In genomic region chr5:107853807-107854206, GRCm38 (mm10) we compare ENCODE assay signal across 9 mouse cellular contexts. TPM values are rescaled to one million over a fixed set of nuclear protein-coding genes. Genes with fewer than 3 reads are reported as not detected.
DNase-seq lines count a peak whose midpoint lies in the region; ATAC-seq and TF ChIP-seq lines count a peak whose summit lies in the region.
"Had no signal": no experiment of that assay in that cellular context is flagged by ENCODE, and none has a peak within 500 bp of the region (broad histone marks: within the 10 kb centered on the region; RNA-seq: fewer than 3 reads in every experiment).

No protein-coding gene starts in this region.

- H3K36me3 ChIP-seq in forebrain, postnatal 0 days (ENCODE audit: insufficient read depth) = no peaks in the 10 kb centered on the region
- H3K36me3 ChIP-seq in forebrain, embryonic 10.5 days (replicated peaks) = peaks cover 8% of the 10 kb centered on the region

- no peak for TF ChIP-seq CTCF in forebrain, postnatal 0 days (IDR thresholded peaks at IDR 0.05; ENCODE audit: low read depth)

- H3K4me2 ChIP-seq in forebrain, postnatal 0 days (ENCODE audit: low read depth) = no peak overlapping the region

- no peaks in the 10 kb centered on the region for H3K4me1 ChIP-seq in forebrain, postnatal 0 days (ENCODE audit: insufficient read depth)
- H3K4me1 ChIP-seq in forebrain, embryonic 10.5 days = peaks cover 13% of the 10 kb centered on the region

- no peak for DNase-seq in forebrain, postnatal 0 days
- no peak for DNase-seq in forebrain, embryonic 10.5 days (ENCODE audit: extremely low spot score, low spot score)
- DNase-seq in fat pad, adult 2 months (ENCODE audit: extremely low read depth, low read depth, low spot score) = peak; percentile 39
- peak; percentile 20 for DNase-seq in kidney, adult 18-20 months
- DNase-seq in lung, postnatal 14 days = peak; percentile 53
- no peak for DNase-seq in c-Kit-positive CD71-positive TER-119-positive erythroid progenitor cells, embryonic 14.5 days (ENCODE audit: low spot score)
- no peak for DNase-seq in layer of hippocampus, adult 18-20 months (ENCODE audit: low spot score in 2 of 2)
- DNase-seq in embryo, embryonic 10 days (ENCODE audit: low spot score) = no peak

- H3K9ac ChIP-seq in forebrain, postnatal 0 days = no peak overlapping the region

- H3K27me3 ChIP-seq in forebrain, postnatal 0 days (ENCODE audit: insufficient read depth, low read length) = no peaks in the 10 kb centered on the region
- no peaks in the 10 kb centered on the region for H3K27me3 ChIP-seq in forebrain, embryonic 10.5 days (ENCODE audit: poor library complexity, severe bottlenecking)
- H3K27me3 ChIP-seq: megakaryocyte, embryonic 14.5 days had no signal

- no peaks in the 10 kb centered on the region for H3K9me3 ChIP-seq in forebrain, postnatal 0 days (ENCODE audit: low read length)
- peaks cover 6% of the 10 kb centered on the region for H3K9me3 ChIP-seq in forebrain, embryonic 10.5 days

- no peak overlapping the region for H3K27ac ChIP-seq in forebrain, postnatal 0 days (ENCODE audit: low read depth, low read length)
- H3K27ac ChIP-seq in forebrain, embryonic 10.5 days = no peak overlapping the region

- H3K4me3 ChIP-seq in forebrain, postnatal 0 days (ENCODE audit: low read depth, low read length) = no peak overlapping the region
- H3K4me3 ChIP-seq in forebrain, embryonic 10.5 days = no peak overlapping the region
- H3K4me3 ChIP-seq: megakaryocyte, embryonic 14.5 days had no signal

- peak; percentile 48 for ATAC-seq in forebrain, postnatal 0 days

- 7% methylated on average over 6 of the region's 6 CpGs for WGBS in forebrain, postnatal 0 days
- WGBS in forebrain, embryonic 10.5 days = 30% methylated on average over 6 of the region's 6 CpGs

RNA-seq across cellular contexts. Expression of gene Evi5, which starts 21.1 kb away (rescaled TPM):
- 61.9 and 66.9 TPM in 2 replicates for total RNA-seq in forebrain, postnatal 0 days (2014; rRNA removed)
- 40.3 and 59.6 TPM in 2 replicates for polyA plus RNA-seq in forebrain, postnatal 0 days (2015; fragmentation: Nextera tagmentation; extraction: Ambion mirVana)
- 48.0 and 49.6 TPM in 2 replicates for polyA plus RNA-seq in forebrain, embryonic 10.5 days (2016; fragmentation: Nextera tagmentation; extraction: Ambion mirVana)
- 10 to 100 TPM; 62.7 to 65.5 TPM for total RNA-seq in layer of hippocampus, adult 18-20 months (2021)

RNA-seq across cellular contexts. Expression of gene Ube2d2b, which starts 23.9 kb away (rescaled TPM):
- not detected in 2 replicates for total RNA-seq in forebrain, postnatal 0 days (2014; rRNA removed)
- not detected in 2 replicates for polyA plus RNA-seq in forebrain, postnatal 0 days (2015; fragmentation: Nextera tagmentation; extraction: Ambion mirVana)
- 0.21 and 0.30 TPM in 2 replicates for polyA plus RNA-seq in forebrain, embryonic 10.5 days (2016; fragmentation: Nextera tagmentation; extraction: Ambion mirVana)
- total RNA-seq in layer of hippocampus, adult 18-20 months (2021) = not detected

RNA-seq across cellular contexts. Expression of gene Rpl5, which starts 46.5 kb away (rescaled TPM):
- 195 and 203 TPM in 2 replicates for total RNA-seq in forebrain, postnatal 0 days (2014; rRNA removed)
- polyA plus RNA-seq in forebrain, postnatal 0 days (2015; fragmentation: Nextera tagmentation; extraction: Ambion mirVana) = 65.7 and 74.2 TPM in 2 replicates
- polyA plus RNA-seq in forebrain, embryonic 10.5 days (2016; fragmentation: Nextera tagmentation; extraction: Ambion mirVana) = 96.2 and 103 TPM in 2 replicates
- 10 to 100 TPM; 59.0 to 59.2 TPM for total RNA-seq in layer of hippocampus, adult 18-20 months (2021)

Comparison
In these comparisons a context has a peak if more than half of its experiments do, and no peak if none do; other contexts are left out.
1. DNase-seq: peak in fat pad, adult 2 months (single experiment), kidney, adult 18-20 months (single experiment) and lung, postnatal 14 days (single experiment); none in forebrain, postnatal 0 days (single experiment), forebrain, embryonic 10.5 days (single experiment), c-Kit-positive CD71-positive TER-119-positive erythroid progenitor cells, embryonic 14.5 days (single experiment), layer of hippocampus, adult 18-20 months (0 of 2) and embryo, embryonic 10 days (single experiment).